Mouse (Mus musculus): Measurements from ENCODE around the gene Uqcrfs1. TPM values are rescaled to one million over a fixed set of nuclear protein-coding genes. Genes with fewer than 3 reads are reported as not detected.

The Uqcrfs1 gene
- polyA plus RNA-seq (2016; fragmentation: Nextera tagmentation; extraction: Ambion mirVana): 238 and 239 TPM in 2 replicates

DNA sequence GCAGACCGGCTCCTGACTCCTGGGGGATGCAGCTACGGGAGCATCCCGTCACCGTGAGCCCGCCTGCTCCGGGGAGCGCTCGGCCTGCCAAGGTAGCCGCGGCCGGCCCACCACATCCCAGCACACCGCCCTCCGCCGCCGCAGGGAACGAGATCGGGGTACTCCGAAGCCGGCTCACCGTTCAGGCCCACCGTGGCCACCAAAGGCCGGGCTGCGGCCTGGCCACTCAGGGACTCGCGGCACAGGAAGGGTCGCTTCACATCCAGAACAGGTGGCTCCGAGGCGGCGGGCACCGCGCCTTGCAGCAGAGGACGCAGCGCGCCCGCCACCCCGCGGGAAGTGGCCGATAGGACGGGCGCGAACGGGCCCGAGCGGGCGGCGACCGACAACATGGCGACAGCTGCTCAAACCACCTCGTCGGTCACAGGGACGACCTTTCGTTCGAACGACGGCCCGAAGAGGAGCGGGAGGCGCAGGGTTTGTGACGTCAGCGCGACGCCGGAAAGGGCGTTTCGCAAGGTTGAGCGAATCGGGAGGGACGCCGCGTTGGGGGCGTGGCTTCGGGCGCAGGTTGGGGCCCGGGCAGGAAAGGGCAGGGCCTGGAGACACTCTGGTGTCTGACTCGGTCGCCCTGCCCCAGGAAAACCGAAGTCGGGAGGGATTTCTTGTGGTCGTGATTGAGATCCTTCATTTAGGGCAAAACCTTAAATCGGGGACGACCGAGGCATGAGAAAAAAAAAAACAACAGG lies at the start of gene Uqcrfs1:
Uqcrfs1 (minus strand) TSS at position 507 of the 749 bp plus-strand sequence.
- Histone ChIP-seq H3K27me3 (ENCODE audit: poor library complexity, severe bottlenecking) (no peaks in the 10 kb centered on the region), H3K9me3 (no peaks in the 10 kb centered on the region), H3K4me3 (peak within 1 kb of the TSS; percentile 95), H3K27ac (peak within 1 kb of the TSS; percentile 93), H3K36me3 (replicated peaks) (peaks cover 13% of the 10 kb centered on the region), H3K4me1 (peaks cover 20% of the 10 kb centered on the region)
- under 1% methylated on average over 82 of the region's 82 CpGs for WGBS
- peak; percentile 97 for DNase-seq (ENCODE audit: extremely low spot score, low spot score)

DNA sequence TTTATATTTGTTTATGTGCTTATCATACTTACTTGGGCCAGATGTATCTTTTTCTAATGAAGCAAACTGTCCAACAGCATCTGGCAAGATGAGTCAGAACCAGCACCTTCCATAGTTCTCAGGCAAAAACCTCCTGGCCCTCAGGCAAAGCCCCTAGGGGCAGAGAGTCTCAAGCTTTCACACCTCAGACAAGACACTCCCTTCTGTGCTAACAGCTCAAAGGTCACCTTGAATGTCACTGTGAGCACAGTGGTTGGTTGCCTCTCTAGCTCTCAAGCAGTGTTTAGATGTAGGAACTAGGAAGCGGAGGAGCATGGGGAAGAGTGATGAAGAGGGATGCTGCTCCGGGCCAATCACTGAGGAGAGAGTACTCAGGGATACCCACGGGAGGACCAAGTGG lies 40.6 kb upstream of the Uqcrfs1 start:
- Histone ChIP-seq H3K36me3 (replicated peaks) (no peaks in the 10 kb centered on the region), H3K27ac (no peak overlapping the region), H3K4me1 (no peaks in the 10 kb centered on the region), H3K4me3 (no peak overlapping the region), H3K27me3 (ENCODE audit: poor library complexity, severe bottlenecking) (no peaks in the 10 kb centered on the region), H3K9me3 (no peaks in the 10 kb centered on the region)
- 88% methylated on average over 3 of the region's 3 CpGs for WGBS
- DNase-seq (ENCODE audit: extremely low spot score, low spot score): no peak

DNA sequence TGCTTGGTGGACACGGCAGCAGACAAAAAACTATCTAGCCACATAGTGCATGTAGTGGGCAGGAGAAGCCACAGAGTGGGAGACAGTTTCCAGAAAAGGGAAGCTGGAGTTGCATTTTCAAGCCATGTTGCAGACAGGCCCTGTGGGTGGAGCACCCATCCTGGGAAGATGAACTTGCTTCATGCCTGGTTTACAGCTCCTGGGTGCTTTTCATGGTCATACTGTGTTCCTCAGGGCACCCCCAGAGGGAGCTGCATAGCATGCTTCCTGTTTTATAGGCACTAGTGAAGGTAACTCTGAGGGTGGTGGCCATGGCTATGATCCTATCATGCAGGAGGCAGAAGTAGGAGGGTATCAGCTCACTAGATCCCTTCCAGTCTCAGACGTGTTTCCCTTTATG lies 37.4 kb upstream of the Uqcrfs1 start:
- Histone ChIP-seq H3K4me1 (no peaks in the 10 kb centered on the region), H3K9me3 (no peaks in the 10 kb centered on the region), H3K27me3 (ENCODE audit: poor library complexity, severe bottlenecking) (no peaks in the 10 kb centered on the region), H3K4me3 (no peak overlapping the region), H3K36me3 (replicated peaks) (no peaks in the 10 kb centered on the region), H3K27ac (no peak overlapping the region)
- DNase-seq (ENCODE audit: extremely low spot score, low spot score): no peak
- WGBS: 83% methylated on average over 2 of the region's 2 CpGs

DNA sequence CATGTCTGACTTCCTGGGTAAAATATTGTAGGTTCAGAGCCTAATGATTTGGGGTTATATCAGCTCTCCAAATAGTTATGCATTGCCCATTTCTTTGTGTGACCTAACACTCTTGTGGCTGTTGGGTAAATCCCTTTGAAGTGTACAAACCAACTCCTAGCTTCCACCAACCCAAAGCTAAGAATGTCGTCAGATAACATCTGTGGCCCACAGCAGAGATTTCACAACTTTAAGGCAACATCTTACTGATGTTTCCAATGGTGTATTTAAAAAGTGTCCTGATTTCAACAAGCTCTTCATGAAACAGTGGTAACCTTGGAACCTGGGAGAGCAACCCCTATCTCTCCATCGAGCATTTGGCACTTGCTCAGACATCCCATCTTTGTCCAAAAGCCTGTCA lies 33.6 kb upstream of the Uqcrfs1 start:
- H3K4me1 ChIP-seq: no peaks in the 10 kb centered on the region
- no peaks in the 10 kb centered on the region for H3K27me3 ChIP-seq (ENCODE audit: poor library complexity, severe bottlenecking)
- 85% methylated on average over 2 of the region's 2 CpGs for WGBS
- H3K9me3 ChIP-seq: no peaks in the 10 kb centered on the region
- DNase-seq (ENCODE audit: extremely low spot score, low spot score): no peak
- H3K36me3 ChIP-seq (replicated peaks): no peaks in the 10 kb centered on the region
- H3K4me3 ChIP-seq: no peak overlapping the region
- H3K27ac ChIP-seq: no peak overlapping the region

DNA sequence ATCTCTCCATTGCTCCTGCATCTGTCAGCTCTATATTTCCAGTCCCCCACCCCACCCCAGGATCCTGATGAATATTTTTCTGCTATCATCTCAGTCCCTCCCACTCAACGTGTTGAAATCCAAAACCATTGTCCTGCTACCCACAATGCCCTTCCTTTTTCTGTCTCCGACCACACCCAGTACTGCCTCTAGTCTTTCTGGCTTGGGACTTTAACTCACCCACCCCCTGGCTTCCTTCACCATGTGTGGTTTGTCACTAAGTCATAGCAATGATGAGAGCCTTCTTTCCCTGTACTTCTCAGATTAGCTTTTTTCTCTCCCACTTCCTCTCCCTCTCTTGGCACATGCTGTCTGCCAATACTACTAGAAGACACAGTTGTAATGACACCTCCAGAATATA lies 31.7 kb upstream of the Uqcrfs1 start:
- no peak overlapping the region for H3K4me3 ChIP-seq
- no peak overlapping the region for H3K27ac ChIP-seq
- H3K4me1 ChIP-seq: no peaks in the 10 kb centered on the region
- no peaks in the 10 kb centered on the region for H3K36me3 ChIP-seq (replicated peaks)
- no peaks in the 10 kb centered on the region for H3K27me3 ChIP-seq (ENCODE audit: poor library complexity, severe bottlenecking)
- WGBS: 73% methylated on average over 2 of the region's 2 CpGs
- DNase-seq (ENCODE audit: extremely low spot score, low spot score): no peak
- no peaks in the 10 kb centered on the region for H3K9me3 ChIP-seq

DNA sequence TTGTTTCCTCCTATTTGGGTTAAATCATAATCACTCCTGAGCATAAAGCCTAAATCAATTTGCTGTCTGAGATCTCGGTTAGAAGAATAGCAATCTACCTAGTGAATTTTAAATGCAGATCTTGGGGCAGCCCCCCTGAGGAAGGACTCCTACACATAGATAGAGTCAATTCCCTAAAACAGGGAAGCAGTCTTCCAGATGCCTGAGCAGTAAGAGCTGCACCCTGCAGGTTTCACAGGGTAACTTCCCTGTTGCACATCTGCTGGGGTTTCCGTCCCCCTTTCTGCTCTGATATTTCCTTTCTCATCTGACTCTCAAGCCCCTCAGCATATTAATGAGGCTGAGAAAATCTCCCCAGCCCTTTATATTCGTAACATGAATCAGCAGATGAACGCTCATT lies 27.8 kb upstream of the Uqcrfs1 start:
- DNase-seq (ENCODE audit: extremely low spot score, low spot score): no peak
- Histone ChIP-seq H3K4me3 (no peak overlapping the region), H3K4me1 (no peaks in the 10 kb centered on the region), H3K27ac (no peak overlapping the region), H3K36me3 (replicated peaks) (no peaks in the 10 kb centered on the region), H3K9me3 (no peaks in the 10 kb centered on the region), H3K27me3 (ENCODE audit: poor library complexity, severe bottlenecking) (no peaks in the 10 kb centered on the region)
- WGBS: 84% methylated on average over 4 of the region's 4 CpGs

DNA sequence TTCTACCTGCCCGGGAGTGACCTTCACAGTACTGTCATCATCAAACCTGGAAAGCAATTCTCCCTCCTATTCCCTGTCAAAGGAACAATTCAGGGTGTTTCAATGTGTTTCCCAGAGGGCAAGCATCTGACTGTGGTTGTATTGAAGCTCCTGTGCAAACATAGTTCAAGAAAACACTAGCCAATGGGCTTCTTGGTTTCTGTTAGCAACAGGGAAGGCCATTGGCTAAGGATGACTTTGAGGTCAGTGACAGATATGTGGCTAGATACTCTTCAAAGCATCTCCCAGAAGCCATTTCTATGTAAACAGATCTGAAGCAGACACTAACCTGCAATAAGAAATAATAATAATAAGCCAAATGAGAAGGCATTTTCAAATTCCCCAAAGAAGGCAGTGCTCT lies 25.0 kb upstream of the Uqcrfs1 start:
- H3K36me3 ChIP-seq (replicated peaks): no peaks in the 10 kb centered on the region
- no peaks in the 10 kb centered on the region for H3K9me3 ChIP-seq
- DNase-seq (ENCODE audit: extremely low spot score, low spot score): no peak
- no peaks in the 10 kb centered on the region for H3K4me1 ChIP-seq
- H3K27me3 ChIP-seq (ENCODE audit: poor library complexity, severe bottlenecking): no peaks in the 10 kb centered on the region
- 90% methylated on average over 1 of the region's 1 CpGs for WGBS
- no peak overlapping the region for H3K4me3 ChIP-seq
- no peak overlapping the region for H3K27ac ChIP-seq

DNA sequence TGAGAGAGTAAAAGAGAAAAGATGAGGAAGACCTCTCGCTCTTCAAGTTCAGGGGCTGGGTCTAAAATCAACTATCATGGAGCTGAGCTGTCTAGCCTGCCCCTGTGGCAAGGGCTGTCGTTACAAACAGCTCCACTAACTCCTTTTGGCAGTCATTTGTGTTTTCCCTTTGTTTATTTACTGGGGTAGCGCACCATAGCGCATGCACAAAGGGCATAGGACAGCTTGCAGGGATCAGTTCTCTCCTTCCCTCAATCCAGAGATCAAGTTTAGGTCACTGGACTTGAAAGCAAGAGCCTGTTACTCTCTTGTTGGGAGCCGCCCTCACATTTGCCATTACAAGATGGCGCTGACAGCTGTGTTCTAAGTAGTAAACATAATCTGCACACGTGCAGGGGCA lies 22.4 kb upstream of the Uqcrfs1 start:
- Histone ChIP-seq H3K27me3 (ENCODE audit: poor library complexity, severe bottlenecking) (no peaks in the 10 kb centered on the region), H3K36me3 (replicated peaks) (no peaks in the 10 kb centered on the region), H3K27ac (no peak overlapping the region), H3K4me1 (no peaks in the 10 kb centered on the region), H3K9me3 (no peaks in the 10 kb centered on the region), H3K4me3 (no peak overlapping the region)
- 74% methylated on average over 7 of the region's 7 CpGs for WGBS
- no peak for DNase-seq (ENCODE audit: extremely low spot score, low spot score)

DNA sequence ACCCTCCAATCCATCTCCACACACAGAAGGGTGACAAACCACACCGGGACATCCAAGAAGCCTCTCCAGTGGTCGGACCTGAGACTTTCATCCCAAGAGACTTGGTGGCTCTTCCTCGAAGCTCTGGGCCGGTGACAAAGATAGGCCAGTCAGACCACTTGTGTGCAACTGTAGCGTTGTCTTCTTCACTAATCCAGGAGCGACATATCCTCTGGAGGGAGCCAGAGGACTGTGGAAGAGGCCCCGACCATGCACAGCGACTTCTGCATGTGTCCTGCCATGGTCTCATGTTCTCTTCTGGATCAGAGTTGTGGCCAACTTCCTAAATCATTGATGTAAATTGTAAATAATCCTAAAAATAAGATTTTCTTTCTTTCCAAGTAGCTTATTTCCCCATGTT lies 21.6 kb upstream of the Uqcrfs1 start:
- Histone ChIP-seq H3K4me1 (no peaks in the 10 kb centered on the region), H3K27me3 (ENCODE audit: poor library complexity, severe bottlenecking) (no peaks in the 10 kb centered on the region), H3K36me3 (replicated peaks) (no peaks in the 10 kb centered on the region), H3K27ac (no peak overlapping the region), H3K9me3 (no peaks in the 10 kb centered on the region), H3K4me3 (no peak overlapping the region)
- DNase-seq (ENCODE audit: extremely low spot score, low spot score): peak; percentile 21
- 72% methylated on average over 8 of the region's 8 CpGs for WGBS

DNA sequence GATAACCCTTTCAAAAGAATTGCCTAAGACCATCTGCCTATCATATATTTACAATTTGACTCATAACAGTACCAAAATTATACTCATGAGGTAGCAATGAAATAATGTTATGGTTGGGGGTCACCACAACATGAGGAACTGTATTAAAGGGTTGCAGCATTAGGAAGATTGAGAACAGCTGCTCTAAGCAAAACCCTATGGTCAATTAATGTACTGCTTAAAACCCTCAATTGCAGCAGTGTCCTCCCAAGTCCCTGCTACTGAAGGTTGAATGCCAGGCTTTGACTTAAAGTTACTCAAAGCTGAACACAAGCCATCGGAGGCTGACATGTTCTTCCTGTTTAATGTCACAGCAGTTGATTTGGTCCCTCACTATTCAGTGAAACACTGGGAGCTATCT lies 15.4 kb upstream of the Uqcrfs1 start:
- H3K4me1 ChIP-seq: no peaks in the 10 kb centered on the region
- no peak overlapping the region for H3K4me3 ChIP-seq
- no peaks in the 10 kb centered on the region for H3K36me3 ChIP-seq (replicated peaks)
- DNase-seq (ENCODE audit: extremely low spot score, low spot score): no peak
- 86% methylated on average over 1 of the region's 1 CpGs for WGBS
- H3K27me3 ChIP-seq (ENCODE audit: poor library complexity, severe bottlenecking): no peaks in the 10 kb centered on the region
- H3K27ac ChIP-seq: no peak overlapping the region
- H3K9me3 ChIP-seq: no peaks in the 10 kb centered on the region

DNA sequence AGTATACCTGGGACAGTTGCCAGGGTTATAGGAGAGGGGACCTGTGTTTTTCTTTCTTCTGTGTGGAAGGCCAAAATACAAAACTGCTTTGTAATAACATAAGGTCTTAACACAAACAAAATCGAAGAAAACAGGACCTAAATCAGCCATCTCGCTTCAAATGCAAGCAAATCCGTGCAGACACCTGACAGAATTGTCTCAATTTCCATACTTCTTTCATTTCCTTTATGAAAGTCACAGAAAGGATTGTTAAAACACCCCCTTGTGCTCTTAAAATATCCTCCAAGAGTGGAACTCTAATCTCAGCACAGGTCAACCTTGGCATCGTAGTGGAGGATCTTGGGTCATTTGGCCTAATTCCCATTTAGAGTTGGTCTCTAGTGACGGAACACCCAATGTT lies 14.9 kb upstream of the Uqcrfs1 start:
- Histone ChIP-seq H3K36me3 (replicated peaks) (no peaks in the 10 kb centered on the region), H3K9me3 (no peaks in the 10 kb centered on the region), H3K4me3 (no peak overlapping the region), H3K27me3 (ENCODE audit: poor library complexity, severe bottlenecking) (no peaks in the 10 kb centered on the region), H3K4me1 (no peaks in the 10 kb centered on the region), H3K27ac (no peak overlapping the region)
- no peak for DNase-seq (ENCODE audit: extremely low spot score, low spot score)
- WGBS: 94% methylated on average over 5 of the region's 5 CpGs

DNA sequence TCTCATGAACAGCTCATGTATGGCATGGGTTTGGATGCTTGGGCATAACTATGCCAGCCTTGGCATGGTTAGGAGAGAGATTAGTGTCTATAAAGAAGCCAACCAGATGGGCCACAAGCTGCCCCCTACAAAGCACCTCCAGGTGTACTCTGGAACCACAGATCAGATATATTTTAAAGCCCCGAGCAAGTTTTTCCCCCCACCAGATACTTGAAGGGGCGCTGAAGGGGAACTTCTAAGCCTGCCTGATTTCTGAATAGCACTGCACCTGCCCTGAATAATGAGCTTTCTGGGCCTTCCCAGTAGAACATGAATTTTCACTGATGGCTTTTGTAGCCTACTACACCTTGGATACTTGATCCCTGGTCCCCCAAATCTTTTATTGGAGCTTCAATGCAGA lies 12.6 kb upstream of the Uqcrfs1 start:
- Histone ChIP-seq H3K27me3 (ENCODE audit: poor library complexity, severe bottlenecking) (no peaks in the 10 kb centered on the region), H3K27ac (no peak overlapping the region), H3K9me3 (no peaks in the 10 kb centered on the region), H3K36me3 (replicated peaks) (no peaks in the 10 kb centered on the region), H3K4me3 (no peak overlapping the region), H3K4me1 (no peaks in the 10 kb centered on the region)
- DNase-seq (ENCODE audit: extremely low spot score, low spot score): no peak
- 83% methylated on average over 2 of the region's 2 CpGs for WGBS

DNA sequence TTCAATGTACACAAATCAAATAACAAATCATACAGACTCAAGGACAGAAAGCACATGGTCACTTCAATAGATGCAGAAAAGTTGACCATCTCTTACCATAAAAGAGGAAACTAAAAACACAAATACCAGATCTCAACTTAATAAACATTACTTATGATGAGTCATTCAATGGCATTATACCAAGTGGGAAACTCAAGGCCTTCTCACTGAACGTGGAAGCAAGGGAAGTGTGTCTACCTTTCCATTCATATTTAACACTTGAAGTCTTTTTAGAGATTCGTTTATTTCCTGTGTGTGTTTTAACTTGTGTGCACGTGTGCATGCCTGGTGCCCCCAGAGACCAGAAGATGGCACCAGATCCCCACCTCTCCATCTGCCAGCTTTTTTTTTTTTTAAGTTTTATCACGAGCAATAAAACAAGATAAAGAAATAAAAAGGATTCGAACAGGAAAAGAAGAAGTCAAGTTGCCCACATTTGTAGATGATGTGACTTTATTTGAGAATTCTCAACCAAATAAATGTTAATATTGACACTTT lies 8.0 kb upstream of the Uqcrfs1 start:
- Histone ChIP-seq H3K27ac (no peak overlapping the region), H3K4me1 (no peaks in the 10 kb centered on the region), H3K27me3 (ENCODE audit: poor library complexity, severe bottlenecking) (no peaks in the 10 kb centered on the region), H3K36me3 (replicated peaks) (no peaks in the 10 kb centered on the region), H3K4me3 (no peak overlapping the region), H3K9me3 (no peaks in the 10 kb centered on the region)
- DNase-seq (ENCODE audit: extremely low spot score, low spot score): no peak
- WGBS: 51% methylated on average over 5 of the region's 5 CpGs
